Comparison of ENCODE assay signal across 12 mouse cellular contexts in the genomic region with DNA sequence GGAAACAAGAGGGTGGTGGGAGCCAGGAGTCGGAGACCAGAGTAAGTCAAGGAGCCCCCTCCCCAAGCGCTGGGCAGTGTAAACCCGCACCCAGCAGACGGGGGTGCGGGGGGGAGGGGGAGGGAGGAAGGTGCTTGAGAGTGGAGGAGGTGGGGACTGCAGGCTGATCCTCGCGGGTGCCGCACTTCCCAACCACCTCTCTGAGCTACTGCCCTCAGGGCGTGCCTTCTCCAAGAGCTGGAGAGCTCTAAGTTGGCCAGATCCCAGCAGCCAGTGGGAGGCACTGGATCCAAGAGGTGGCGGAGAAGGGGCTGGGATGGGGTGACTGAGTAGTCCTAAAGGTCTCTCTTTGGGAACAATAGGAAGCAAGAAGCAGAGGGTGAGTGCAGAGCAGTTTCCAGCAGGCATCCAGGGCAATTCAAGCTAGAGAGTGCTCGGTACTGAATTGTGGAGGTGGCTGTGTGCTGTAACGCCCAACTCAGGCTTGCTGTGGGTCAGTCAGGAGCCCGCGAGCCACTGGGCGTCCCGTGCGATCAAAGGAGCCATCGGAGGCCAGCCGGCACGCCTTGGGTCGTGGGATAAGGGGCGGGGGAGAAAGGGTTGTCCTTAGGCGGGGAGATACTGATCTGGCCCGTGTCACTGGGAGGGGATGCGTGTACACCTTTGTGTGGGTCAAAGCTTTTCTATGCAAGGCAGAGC. TPM values are rescaled to one million over a fixed set of nuclear protein-coding genes. Genes with fewer than 3 reads are reported as not detected.
A peak's percentile ranks its signal among the peaks of the same experiment; 100 is the strongest.
DNase-seq lines count a peak whose midpoint lies in the region; ATAC-seq and TF ChIP-seq lines count a peak whose summit lies in the region.
"Had no signal": no experiment of that assay in that cellular context is flagged by ENCODE, and none has a peak within 500 bp of the region (broad histone marks: within the 10 kb centered on the region; RNA-seq: fewer than 3 reads in every experiment).

No protein-coding gene starts in this region.

- peak; percentile 40; the same call in 1 of the 2 replicates for ATAC-seq in heart, embryonic 11.5 days (replicated peaks; ENCODE audit: insufficient number of reproducible peaks, low FRiP score, low TSS enrichment)
- peak; percentile 52 for ATAC-seq in embryonic facial prominence, embryonic 15.5 days (ENCODE audit: insufficient number of reproducible peaks, low FRiP score, low TSS enrichment, low read depth)
- ATAC-seq in neural tube, embryonic 14.5 days (ENCODE audit: low read depth): peak; percentile 41
- ATAC-seq: liver, embryonic 12.5 days had no signal

- H3K27me3 ChIP-seq in heart, embryonic 11.5 days (ENCODE audit: control insufficient read depth, insufficient read depth, low read length): peaks cover 98% of the 10 kb centered on the region
- H3K27me3 ChIP-seq in embryonic facial prominence, embryonic 15.5 days: peaks cover 98% of the 10 kb centered on the region
- H3K27me3 ChIP-seq in limb, embryonic 10.5 days (ENCODE audit: low read depth, poor library complexity, severe bottlenecking): peaks cover 100% of the 10 kb centered on the region
- peaks cover 52% of the 10 kb centered on the region for H3K27me3 ChIP-seq in neural tube, embryonic 14.5 days (ENCODE audit: control insufficient read depth, insufficient read depth, low read length)

- no peak for TF ChIP-seq POLR2A in lung, adult 2 months (IDR thresholded peaks at IDR 0.05; ENCODE audit: borderline replicate concordance, extremely low read depth, low read depth, low read length)

- 0 out of 2 replicates have a peak, but pooled peaks cover 3% of the 10 kb centered on the region for H3K4me1 ChIP-seq in heart, embryonic 11.5 days (ENCODE audit: control insufficient read depth, insufficient read depth, low read length)
- H3K4me1 ChIP-seq in embryonic facial prominence, embryonic 15.5 days: peaks cover 26% of the 10 kb centered on the region
- peaks cover 28% of the 10 kb centered on the region for H3K4me1 ChIP-seq in limb, embryonic 10.5 days
- H3K4me1 ChIP-seq in neural tube, embryonic 14.5 days (ENCODE audit: control insufficient read depth, insufficient read depth, low read length): no peaks in the 10 kb centered on the region
- H3K4me1 ChIP-seq in lung, adult 2 months (ENCODE audit: control insufficient read depth, insufficient read depth, low read length): no peaks in the 10 kb centered on the region
- H3K4me1 ChIP-seq: liver, embryonic 12.5 days had no signal

- DNase-seq in heart, adult 18-20 months: no peak
- peak; percentile 71 for DNase-seq in limb, embryonic 10.5 days (ENCODE audit: low spot score)
- no peak for DNase-seq in layer of hippocampus, adult 9-11 months
- no peak for DNase-seq in lung, adult 2 months
- no peak for DNase-seq in natural killer cell, adult 2 months (ENCODE audit: low spot score in 2 of 2)
- DNase-seq: adrenal gland, adult 2 months; thymus, adult 18-20 months had no signal

- H3K9ac ChIP-seq in heart, embryonic 11.5 days (ENCODE audit: low read depth, low read length): no peak overlapping the region
- no peak overlapping the region for H3K9ac ChIP-seq in embryonic facial prominence, embryonic 15.5 days
- no peak overlapping the region for H3K9ac ChIP-seq in neural tube, embryonic 14.5 days (replicated peaks; ENCODE audit: low read depth, low read length)
- H3K9ac ChIP-seq: liver, embryonic 12.5 days had no signal

- H3K36me3 ChIP-seq in heart, embryonic 11.5 days (ENCODE audit: control insufficient read depth, insufficient read depth, low read length): no peaks in the 10 kb centered on the region
- no peaks in the 10 kb centered on the region for H3K36me3 ChIP-seq in embryonic facial prominence, embryonic 15.5 days
- H3K36me3 ChIP-seq in limb, embryonic 10.5 days: no peaks in the 10 kb centered on the region
- no peaks in the 10 kb centered on the region for H3K36me3 ChIP-seq in neural tube, embryonic 14.5 days (ENCODE audit: control insufficient read depth, insufficient read depth, low read length)
- H3K36me3 ChIP-seq: liver, embryonic 12.5 days had no signal

- H3K4me2 ChIP-seq in heart, embryonic 11.5 days: no peak overlapping the region
- H3K4me2 ChIP-seq in embryonic facial prominence, embryonic 15.5 days (replicated peaks): peak overlapping the region; percentile 36
- no peak overlapping the region for H3K4me2 ChIP-seq in neural tube, embryonic 14.5 days (ENCODE audit: low read depth, low read length)
- H3K4me2 ChIP-seq: liver, embryonic 12.5 days had no signal

- no peak overlapping the region for H3K4me3 ChIP-seq in heart, embryonic 11.5 days (ENCODE audit: low read depth, low read length)
- peak overlapping the region; percentile 23 for H3K4me3 ChIP-seq in embryonic facial prominence, embryonic 15.5 days (replicated peaks)
- H3K4me3 ChIP-seq in limb, embryonic 10.5 days: peak overlapping the region; percentile 25
- H3K4me3 ChIP-seq in neural tube, embryonic 14.5 days (ENCODE audit: low read depth, low read length): no peak overlapping the region
- H3K4me3 ChIP-seq in lung, adult 2 months (replicated peaks; ENCODE audit: extremely low read depth, low read depth, low read length): no peak overlapping the region
- H3K4me3 ChIP-seq: liver, embryonic 12.5 days had no signal

- WGBS in heart, embryonic 11.5 days (ENCODE audit: insufficient replicate concordance): under 1% methylated on average over 25 of the region's 25 CpGs
- 1% methylated on average over 25 of the region's 25 CpGs for WGBS in embryonic facial prominence, embryonic 15.5 days
- WGBS in limb, embryonic 10.5 days: under 1% methylated on average over 25 of the region's 25 CpGs
- under 1% methylated on average over 23 of the region's 25 CpGs for WGBS in neural tube, embryonic 14.5 days
- WGBS in lung, adult 2 months: 3% methylated on average over 24 of the region's 25 CpGs

- H3K9me3 ChIP-seq in heart, embryonic 11.5 days (replicated peaks; ENCODE audit: control insufficient read depth, low read length): no peaks in the 10 kb centered on the region
- H3K9me3 ChIP-seq in embryonic facial prominence, embryonic 15.5 days (replicated peaks): no peaks in the 10 kb centered on the region
- no peaks in the 10 kb centered on the region for H3K9me3 ChIP-seq in limb, embryonic 10.5 days (replicated peaks)
- no peaks in the 10 kb centered on the region for H3K9me3 ChIP-seq in neural tube, embryonic 14.5 days (ENCODE audit: control insufficient read depth, low read length)
- H3K9me3 ChIP-seq: liver, embryonic 12.5 days had no signal

- no peak overlapping the region for H3K27ac ChIP-seq in heart, embryonic 11.5 days (ENCODE audit: low read depth, low read length)
- H3K27ac ChIP-seq in embryonic facial prominence, embryonic 15.5 days (replicated peaks): peak overlapping the region; percentile 44; the same call in 1 of the 2 replicates
- H3K27ac ChIP-seq in limb, embryonic 10.5 days: no peak overlapping the region
- no peak overlapping the region for H3K27ac ChIP-seq in neural tube, embryonic 14.5 days (ENCODE audit: low read depth, low read length)
- H3K27ac ChIP-seq: liver, embryonic 12.5 days had no signal

- no peak for TF ChIP-seq CTCF in lung, adult 2 months (IDR thresholded peaks at IDR 0.05; ENCODE audit: insufficient read depth, low read length)

RNA-seq across cellular contexts. Expression of a gene that starts 7.7 kb away (rescaled TPM):
- polyA plus RNA-seq in heart, embryonic 11.5 days (2014; fragmentation: Nextera tagmentation; extraction: Ambion mirVana): 0.93 and 1.2 TPM in 2 replicates
- total RNA-seq in heart, adult 18-20 months (2021): under 1 TPM in 1 of 2 experiments, not detected in 1; 0.37 TPM
- polyA plus RNA-seq in embryonic facial prominence, embryonic 15.5 days (2015; fragmentation: Nextera tagmentation; extraction: Ambion mirVana): 46.9 and 56.0 TPM in 2 replicates
- 9.3 and 10.8 TPM in 2 replicates for polyA plus RNA-seq in limb, embryonic 10.5 days (2016; fragmentation: Nextera tagmentation; extraction: Ambion mirVana)
- polyA plus RNA-seq in neural tube, embryonic 14.5 days (2014; fragmentation: Nextera tagmentation; extraction: Ambion mirVana): not detected in 2 replicates
- polyA plus RNA-seq in lung, adult 2 months (2012; rRNA removed): not detected in 2 replicates
- total RNA-seq: common myeloid progenitor, adult 5-6 weeks had no signal
- polyA plus RNA-seq: liver, embryonic 12.5 days had no signal

RNA-seq across cellular contexts. Expression of a gene that starts 11.1 kb away (rescaled TPM):
- polyA plus RNA-seq in heart, embryonic 11.5 days (2014; fragmentation: Nextera tagmentation; extraction: Ambion mirVana): 0.47 TPM in 1 of 2 replicates, not detected in the other
- not detected for total RNA-seq in heart, adult 18-20 months (2021)
- polyA plus RNA-seq in embryonic facial prominence, embryonic 15.5 days (2015; fragmentation: Nextera tagmentation; extraction: Ambion mirVana): 2.7 and 3.2 TPM in 2 replicates
- 0.41 and 0.60 TPM in 2 replicates for polyA plus RNA-seq in limb, embryonic 10.5 days (2016; fragmentation: Nextera tagmentation; extraction: Ambion mirVana)
- not detected in 2 replicates for polyA plus RNA-seq in neural tube, embryonic 14.5 days (2014; fragmentation: Nextera tagmentation; extraction: Ambion mirVana)
- polyA plus RNA-seq in lung, adult 2 months (2012; rRNA removed): not detected in 2 replicates
- total RNA-seq: adrenal gland, adult 2 months; common myeloid progenitor, adult 5-6 weeks had no signal
- polyA plus RNA-seq: adrenal gland, adult 2 months; liver, embryonic 12.5 days had no signal

Comparison
In these comparisons a context has a peak if more than half of its experiments do, and no peak if none do; other contexts are left out.
1. H3K4me3 ChIP-seq: peak in embryonic facial prominence, embryonic 15.5 days (single experiment) and limb, embryonic 10.5 days (single experiment); none in heart, embryonic 11.5 days (single experiment), neural tube, embryonic 14.5 days (single experiment) and lung, adult 2 months (single experiment).
2. Peak in every context shown above with its lines, with median percentiles within 50 percentile points of each other: ATAC-seq.